Mouse (Mus musculus) common myeloid progenitor, adult 5-6 weeks (primary cell): ENCODE measurements around the gene Snrpa1. TPM values are rescaled to one million over a fixed set of nuclear protein-coding genes. Genes with fewer than 3 reads are reported as not detected.
A peak's percentile ranks its signal among the peaks of the same experiment; 100 is the strongest.
"Not testable (repeated sequence)": the region's sequence is repeated elsewhere in the genome, so short reads cannot be mapped to it uniquely, and the experiment has no call there.

Experiments used
- ATAC-seq: replicated peaks from 2 replicates; pipeline ENCODE4 v1.8.0; 2016; ENCODE audit warnings: low read depth, mild to moderate bottlenecking, moderate TSS enrichment, inconsistent platforms; ENCODE audit not compliant: poor library complexity, severe bottlenecking
- total RNA-seq: library from RNA; stranded (forward); fragments of 200-1000, 187-1606 nt; gene quantifications from 2 replicates; pipeline ENCODE4 v1.2.3, GENCODE M21; 2017

The Snrpa1 gene
- 149 and 163 TPM in 2 replicates for total RNA-seq

- ATAC-seq: no peak
Measured at GRCm38 (mm10) chr7:66058703-66059102, at the start of gene Snrpa1. Gene Snrpa1 (plus strand): TSS chr7:66059003.

- ATAC-seq: no peak
Measured at GRCm38 (mm10) chr7:66010518-66010917, 48.3 kb upstream of the Snrpa1 start.

GRCm38 (mm10) chr7:66027747-66028146 lies 31.1 kb upstream of the Snrpa1 start:
- no peak for ATAC-seq

GRCm38 (mm10) chr7:66028766-66029512 lies 29.9 kb upstream of the Snrpa1 start:
- no peak for ATAC-seq

- ATAC-seq: no peak
Measured at GRCm38 (mm10) chr7:66036809-66037208, 22.0 kb upstream of the Snrpa1 start.

GRCm38 (mm10) chr7:66038261-66038660 lies 20.5 kb upstream of the Snrpa1 start:
- ATAC-seq: no peak

- no peak for ATAC-seq
Measured at GRCm38 (mm10) chr7:66038730-66039129, 20.1 kb upstream of the Snrpa1 start.

- ATAC-seq: no peak
Measured at GRCm38 (mm10) chr7:66040026-66040814, 18.6 kb upstream of the Snrpa1 start.

- no peak; the same call in 1 of the 2 replicates for ATAC-seq
Measured at GRCm38 (mm10) chr7:66043552-66044459, 15.0 kb upstream of the Snrpa1 start, which contains the start of gene Gm45213. Gene Gm45213 (plus strand): TSS chr7:66043602.

- no peak for ATAC-seq
Measured at GRCm38 (mm10) chr7:66044617-66045016, 14.2 kb upstream of the Snrpa1 start.

- no peak for ATAC-seq
Measured at GRCm38 (mm10) chr7:66046921-66047918, 11.6 kb upstream of the Snrpa1 start.

GRCm38 (mm10) chr7:66047975-66048374 lies 10.8 kb upstream of the Snrpa1 start:
- ATAC-seq: no peak

- ATAC-seq: no peak
Measured at GRCm38 (mm10) chr7:66048446-66049230, 10.2 kb upstream of the Snrpa1 start.

GRCm38 (mm10) chr7:66053946-66054483 lies 4.8 kb upstream of the Snrpa1 start:
- ATAC-seq: no peak

- ATAC-seq: not testable (repeated sequence)
Measured at GRCm38 (mm10) chr7:66055356-66055755, 3.4 kb upstream of the Snrpa1 start.

- peak; percentile 98 for ATAC-seq
Measured at GRCm38 (mm10) chr7:66060066-66060956, 1.5 kb downstream of the Snrpa1 start.

- ATAC-seq: no peak
Measured at GRCm38 (mm10) chr7:66061057-66061456, 2.3 kb downstream of the Snrpa1 start.
